Mouse (Mus musculus): ENCODE results near the gene Ptprm. TPM values are rescaled to one million over a fixed set of nuclear protein-coding genes. Genes with fewer than 3 reads are reported as not detected.

Gene Ptprm
- polyA plus RNA-seq, 2 experiments: 15.8 to 21.8 TPM

DNA sequence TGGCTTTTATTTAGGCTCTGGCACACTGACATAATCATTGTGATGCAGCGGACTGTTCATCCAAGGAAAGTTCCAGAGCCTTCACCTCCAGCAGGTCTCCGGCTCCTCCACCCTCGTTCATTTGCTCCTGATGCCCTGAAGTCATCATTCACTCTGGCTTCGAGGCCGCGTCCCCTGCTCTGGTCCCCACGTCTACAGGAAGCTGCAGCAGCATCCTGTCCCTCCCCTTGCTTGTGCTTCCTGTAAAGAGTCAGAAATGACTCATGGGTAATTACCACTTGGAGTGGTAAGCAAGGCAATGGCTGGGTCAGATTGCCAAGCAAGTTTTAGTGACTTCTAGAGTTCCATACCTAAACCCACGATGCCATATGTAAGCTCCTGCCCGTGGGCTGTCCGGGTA, 7.3 kb downstream of the Ptprm start:
- Histone ChIP-seq H3K4me2 (replicated peaks; ENCODE audit: low read depth, low read length, severe bottlenecking) (no peak overlapping the region), H3K9me3 (ENCODE audit: control insufficient read depth, low read length) (no peaks in the 10 kb centered on the region), H3K4me1 (ENCODE audit: control insufficient read depth, insufficient read depth, low read length) (0 out of 2 replicates have a peak, but pooled peaks cover 2% of the 10 kb centered on the region), H3K36me3 (ENCODE audit: control insufficient read depth, insufficient read depth, low read length) (no peaks in the 10 kb centered on the region), H3K27me3 (ENCODE audit: control insufficient read depth, insufficient read depth, low read length) (no peaks in the 10 kb centered on the region), H3K4me3 (replicated peaks; ENCODE audit: low read length) (no peak overlapping the region), H3K27ac (replicated peaks; ENCODE audit: low read depth, low read length) (no peak overlapping the region), H3K9ac (ENCODE audit: low read depth, low read length, severe bottlenecking) (no peak overlapping the region)
- DNase-seq (ENCODE audit: low spot score): no peak
- TF ChIP-seq POLR2A (IDR thresholded peaks at IDR 0.05; ENCODE audit: borderline replicate concordance, extremely low read depth, insufficient read depth, insufficient read length): no peak
- 74% methylated on average over 10 of the region's 10 CpGs for WGBS
- no peak for ATAC-seq (ENCODE audit: low FRiP score, low read depth)

DNA sequence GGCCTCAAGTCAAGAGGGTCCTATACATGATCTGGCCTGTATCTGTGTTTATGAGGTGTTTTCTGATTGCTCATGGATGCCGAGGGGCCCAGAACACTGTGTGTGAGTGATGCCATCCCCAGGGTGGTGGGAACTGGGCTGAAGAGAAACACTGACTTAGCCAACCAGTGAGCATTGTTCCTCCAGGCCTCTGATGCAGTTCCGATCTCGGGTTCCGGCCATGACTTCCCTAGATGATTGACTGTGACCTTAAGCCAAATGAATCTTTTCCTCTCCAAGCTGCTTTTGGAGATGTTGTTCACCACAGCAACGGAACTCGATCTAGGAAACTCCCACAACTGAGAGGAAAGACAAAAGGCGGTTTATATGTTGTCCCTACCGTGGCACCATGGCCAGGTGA, 9.1 kb downstream of the Ptprm start:
- no peak overlapping the region for H3K4me2 ChIP-seq (replicated peaks; ENCODE audit: low read depth, low read length, severe bottlenecking)
- DNase-seq (ENCODE audit: low spot score) (no peak), ATAC-seq (ENCODE audit: low FRiP score, low read depth) (no peak)
- no peak overlapping the region for H3K4me3 ChIP-seq (replicated peaks; ENCODE audit: low read length)
- no peaks in the 10 kb centered on the region for H3K36me3 ChIP-seq (ENCODE audit: control insufficient read depth, insufficient read depth, low read length)
- no peak for TF ChIP-seq POLR2A (IDR thresholded peaks at IDR 0.05; ENCODE audit: borderline replicate concordance, extremely low read depth, insufficient read depth, insufficient read length)
- no peaks in the 10 kb centered on the region for H3K9me3 ChIP-seq (ENCODE audit: control insufficient read depth, low read length)
- WGBS: 85% methylated on average over 8 of the region's 8 CpGs
- H3K27me3 ChIP-seq (ENCODE audit: control insufficient read depth, insufficient read depth, low read length): no peaks in the 10 kb centered on the region
- no peak overlapping the region for H3K27ac ChIP-seq (replicated peaks; ENCODE audit: low read depth, low read length)
- no peak overlapping the region for H3K9ac ChIP-seq (ENCODE audit: low read depth, low read length, severe bottlenecking)
- no peaks in the 10 kb centered on the region for H3K4me1 ChIP-seq (ENCODE audit: control insufficient read depth, insufficient read depth, low read length)

DNA sequence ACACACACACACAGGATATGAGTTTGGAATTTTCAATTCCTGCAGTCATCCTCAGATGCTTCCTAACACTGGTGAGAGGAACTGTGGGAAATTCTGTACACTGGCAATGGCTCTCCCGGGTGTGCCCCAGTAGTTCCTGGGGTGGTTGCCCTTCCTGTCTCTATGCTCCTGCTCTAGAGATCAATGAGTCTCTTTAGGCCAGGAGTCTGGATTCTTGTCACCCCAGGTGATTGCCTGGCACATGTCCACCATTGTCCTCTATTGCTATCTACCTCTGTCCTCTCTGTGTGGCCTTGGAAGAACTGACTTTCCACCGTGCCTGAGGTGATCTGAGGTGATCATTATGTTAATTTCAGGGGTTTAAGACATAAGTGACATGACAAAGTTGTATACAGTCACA, 10.8 kb downstream of the Ptprm start:
- H3K9me3 ChIP-seq (ENCODE audit: control insufficient read depth, low read length): no peaks in the 10 kb centered on the region
- no peak overlapping the region for H3K4me2 ChIP-seq (replicated peaks; ENCODE audit: low read depth, low read length, severe bottlenecking)
- no peak for TF ChIP-seq POLR2A (IDR thresholded peaks at IDR 0.05; ENCODE audit: borderline replicate concordance, extremely low read depth, insufficient read depth, insufficient read length)
- H3K4me3 ChIP-seq (replicated peaks; ENCODE audit: low read length): no peak overlapping the region
- 81% methylated on average over 2 of the region's 2 CpGs for WGBS
- H3K27ac ChIP-seq (replicated peaks; ENCODE audit: low read depth, low read length): no peak overlapping the region
- ATAC-seq (ENCODE audit: low FRiP score, low read depth) (no peak), DNase-seq (ENCODE audit: low spot score) (no peak)
- no peaks in the 10 kb centered on the region for H3K36me3 ChIP-seq (ENCODE audit: control insufficient read depth, insufficient read depth, low read length)
- H3K4me1 ChIP-seq (ENCODE audit: control insufficient read depth, insufficient read depth, low read length): no peaks in the 10 kb centered on the region
- H3K27me3 ChIP-seq (ENCODE audit: control insufficient read depth, insufficient read depth, low read length): no peaks in the 10 kb centered on the region
- no peak overlapping the region for H3K9ac ChIP-seq (ENCODE audit: low read depth, low read length, severe bottlenecking)

DNA sequence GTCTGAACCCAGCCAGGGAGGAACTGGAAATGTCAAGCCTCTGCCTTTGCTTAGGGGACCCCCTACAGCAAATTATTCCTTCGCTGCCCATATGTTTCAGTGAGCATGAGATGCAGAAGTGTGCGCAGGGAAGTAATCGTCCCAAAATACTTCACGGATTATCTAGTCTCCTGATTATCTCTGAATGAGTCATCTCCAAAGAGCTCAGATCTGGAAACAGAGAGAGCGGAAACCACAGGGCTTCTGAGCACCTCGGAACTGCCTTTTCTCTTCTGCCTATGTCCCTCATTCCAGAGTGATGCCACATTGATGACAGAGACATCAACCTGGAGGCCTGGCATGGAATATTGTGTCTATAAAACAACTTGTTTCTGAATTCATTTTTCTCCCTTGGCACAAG, 11.3 kb downstream of the Ptprm start:
- H3K9ac ChIP-seq (ENCODE audit: low read depth, low read length, severe bottlenecking): no peak overlapping the region
- H3K27ac ChIP-seq (replicated peaks; ENCODE audit: low read depth, low read length): no peak overlapping the region
- DNase-seq (ENCODE audit: low spot score) (no peak), ATAC-seq (ENCODE audit: low FRiP score, low read depth) (no peak)
- TF ChIP-seq POLR2A (IDR thresholded peaks at IDR 0.05; ENCODE audit: borderline replicate concordance, extremely low read depth, insufficient read depth, insufficient read length): no peak
- H3K4me3 ChIP-seq (replicated peaks; ENCODE audit: low read length): no peak overlapping the region
- no peak overlapping the region for H3K4me2 ChIP-seq (replicated peaks; ENCODE audit: low read depth, low read length, severe bottlenecking)
- no peaks in the 10 kb centered on the region for H3K27me3 ChIP-seq (ENCODE audit: control insufficient read depth, insufficient read depth, low read length)
- no peaks in the 10 kb centered on the region for H3K9me3 ChIP-seq (ENCODE audit: control insufficient read depth, low read length)
- 90% methylated on average over 6 of the region's 6 CpGs for WGBS
- H3K36me3 ChIP-seq (ENCODE audit: control insufficient read depth, insufficient read depth, low read length): no peaks in the 10 kb centered on the region
- H3K4me1 ChIP-seq (ENCODE audit: control insufficient read depth, insufficient read depth, low read length): no peaks in the 10 kb centered on the region

DNA sequence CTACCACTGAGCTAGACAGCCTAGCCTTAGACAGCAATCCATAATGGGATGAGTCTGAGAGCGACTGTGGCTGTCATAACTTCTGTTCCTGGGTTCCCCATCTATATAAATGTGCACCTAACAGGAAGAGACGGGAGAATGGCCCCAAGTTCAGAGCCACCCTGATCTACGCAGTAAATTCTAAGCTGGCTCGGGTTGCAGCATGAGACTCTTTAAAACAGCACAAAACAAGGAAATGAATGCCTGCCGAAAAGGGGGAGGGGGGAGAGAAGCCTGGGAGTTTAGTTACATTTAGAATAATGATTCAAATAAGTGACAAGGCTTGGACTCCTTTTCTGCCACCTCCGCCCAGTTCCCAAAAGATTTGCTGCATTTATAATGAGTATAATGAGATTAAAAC, 13.9 kb downstream of the Ptprm start:
- Histone ChIP-seq H3K27ac (replicated peaks; ENCODE audit: low read depth, low read length) (no peak overlapping the region), H3K36me3 (ENCODE audit: control insufficient read depth, insufficient read depth, low read length) (no peaks in the 10 kb centered on the region), H3K4me3 (replicated peaks; ENCODE audit: low read length) (no peak overlapping the region), H3K4me2 (replicated peaks; ENCODE audit: low read depth, low read length, severe bottlenecking) (no peak overlapping the region), H3K9me3 (ENCODE audit: control insufficient read depth, low read length) (no peaks in the 10 kb centered on the region), H3K4me1 (ENCODE audit: control insufficient read depth, insufficient read depth, low read length) (no peaks in the 10 kb centered on the region), H3K27me3 (ENCODE audit: control insufficient read depth, insufficient read depth, low read length) (no peaks in the 10 kb centered on the region), H3K9ac (ENCODE audit: low read depth, low read length, severe bottlenecking) (no peak overlapping the region)
- no peak for ATAC-seq (ENCODE audit: low FRiP score, low read depth)
- no peak for TF ChIP-seq POLR2A (IDR thresholded peaks at IDR 0.05; ENCODE audit: borderline replicate concordance, extremely low read depth, insufficient read depth, insufficient read length)
- no peak for DNase-seq (ENCODE audit: low spot score)
- WGBS: 52% methylated on average over 6 of the region's 6 CpGs

DNA sequence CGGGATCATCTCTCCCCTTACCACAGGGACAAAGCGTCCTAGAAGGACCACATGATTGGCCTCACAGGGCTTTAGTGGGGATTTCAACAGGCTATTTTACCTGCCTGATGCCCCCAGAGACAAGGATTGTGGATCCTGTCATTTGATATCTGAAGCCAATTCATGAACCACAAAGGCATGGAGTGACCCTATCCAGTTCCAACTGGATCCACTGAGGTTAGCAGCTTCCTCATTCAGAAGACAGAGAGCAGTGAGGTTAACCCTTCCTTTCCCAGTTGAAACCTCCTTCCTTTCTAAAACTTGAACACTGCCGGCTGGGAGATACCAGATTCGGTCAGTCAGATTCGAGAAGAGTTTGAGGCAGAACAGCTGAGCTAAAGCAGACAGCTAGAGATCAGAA, 14.7 kb downstream of the Ptprm start:
- Histone ChIP-seq H3K9me3 (ENCODE audit: control insufficient read depth, low read length) (no peaks in the 10 kb centered on the region), H3K27ac (replicated peaks; ENCODE audit: low read depth, low read length) (no peak overlapping the region), H3K4me2 (replicated peaks; ENCODE audit: low read depth, low read length, severe bottlenecking) (no peak overlapping the region), H3K4me1 (ENCODE audit: control insufficient read depth, insufficient read depth, low read length) (no peaks in the 10 kb centered on the region), H3K27me3 (ENCODE audit: control insufficient read depth, insufficient read depth, low read length) (no peaks in the 10 kb centered on the region), H3K4me3 (replicated peaks; ENCODE audit: low read length) (no peak overlapping the region), H3K36me3 (ENCODE audit: control insufficient read depth, insufficient read depth, low read length) (no peaks in the 10 kb centered on the region), H3K9ac (ENCODE audit: low read depth, low read length, severe bottlenecking) (no peak overlapping the region)
- ATAC-seq (ENCODE audit: low FRiP score, low read depth) (no peak), DNase-seq (ENCODE audit: low spot score) (no peak)
- 92% methylated on average over 5 of the region's 5 CpGs for WGBS
- no peak for TF ChIP-seq POLR2A (IDR thresholded peaks at IDR 0.05; ENCODE audit: borderline replicate concordance, extremely low read depth, insufficient read depth, insufficient read length)

Data from limb, embryonic 14.5 days (tissue).